Mouse (Mus musculus): ENCODE measurements around the gene Nutm1. TPM values are rescaled to one million over a fixed set of nuclear protein-coding genes. Genes with fewer than 3 reads are reported as not detected.

Gene Nutm1
- not detected for polyA plus RNA-seq (2014; fragmentation: Illumina TruSeq; extraction: RNeasy Lipid Tissue Mini Kit (QIAGEN cat#74804); ENCODE audit: low read depth, low replicate concordance)

GRCm38 (mm10) chr2:112259241-112259962, at the start of gene Nutm1:
Gene Nutm1 (minus strand): TSS chr2:112259291.

GRCm38 (mm10) chr2:112266242-112266592, 7.1 kb upstream of the Nutm1 start, which contains the start of gene Gm21985:
Gene Gm21985 (plus strand): TSS chr2:112266314.

DNA sequence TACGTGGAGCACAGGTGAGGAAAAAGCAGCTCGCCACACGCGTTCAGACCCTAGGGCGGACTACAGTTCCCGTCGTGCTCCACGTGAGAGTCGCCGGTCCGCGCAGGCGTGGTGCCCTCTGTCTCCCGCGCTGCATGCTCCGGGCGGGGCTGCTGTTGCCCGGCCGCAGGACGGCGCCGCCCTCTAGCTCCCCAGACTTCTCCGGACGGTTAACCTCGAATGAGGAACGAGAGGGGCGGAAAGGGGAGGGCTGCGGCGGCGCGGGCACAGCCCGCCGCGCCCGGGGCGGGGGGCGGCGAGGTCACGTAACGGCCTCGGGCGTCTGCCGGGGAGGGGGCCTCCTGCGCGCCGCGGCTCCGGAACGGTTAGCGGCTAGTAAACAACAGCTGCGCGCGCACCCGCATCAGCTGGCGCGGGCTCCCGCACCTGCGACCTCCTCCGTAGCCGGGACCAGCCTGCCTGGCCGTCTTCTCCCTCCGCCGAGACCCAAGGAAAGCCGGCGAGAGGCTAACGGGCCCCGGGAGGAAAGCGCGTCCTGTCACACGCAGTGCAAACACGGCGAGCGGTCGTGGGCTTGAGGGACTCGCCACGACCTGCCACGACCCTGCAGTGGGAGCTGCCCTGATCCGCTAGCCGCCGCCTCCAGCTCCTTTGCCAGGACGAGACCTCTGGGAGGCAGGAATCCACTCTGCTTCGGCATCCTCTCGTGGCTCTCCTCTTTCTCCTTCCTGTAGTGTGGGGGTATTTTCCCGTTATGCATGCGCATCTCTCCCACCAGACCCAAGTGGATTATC, 6.6 kb upstream of the Nutm1 start, which contains the start of gene Slc12a6:
TSS of gene Slc12a6 (plus strand) at position 378 of the 794 bp plus-strand sequence.

DNA sequence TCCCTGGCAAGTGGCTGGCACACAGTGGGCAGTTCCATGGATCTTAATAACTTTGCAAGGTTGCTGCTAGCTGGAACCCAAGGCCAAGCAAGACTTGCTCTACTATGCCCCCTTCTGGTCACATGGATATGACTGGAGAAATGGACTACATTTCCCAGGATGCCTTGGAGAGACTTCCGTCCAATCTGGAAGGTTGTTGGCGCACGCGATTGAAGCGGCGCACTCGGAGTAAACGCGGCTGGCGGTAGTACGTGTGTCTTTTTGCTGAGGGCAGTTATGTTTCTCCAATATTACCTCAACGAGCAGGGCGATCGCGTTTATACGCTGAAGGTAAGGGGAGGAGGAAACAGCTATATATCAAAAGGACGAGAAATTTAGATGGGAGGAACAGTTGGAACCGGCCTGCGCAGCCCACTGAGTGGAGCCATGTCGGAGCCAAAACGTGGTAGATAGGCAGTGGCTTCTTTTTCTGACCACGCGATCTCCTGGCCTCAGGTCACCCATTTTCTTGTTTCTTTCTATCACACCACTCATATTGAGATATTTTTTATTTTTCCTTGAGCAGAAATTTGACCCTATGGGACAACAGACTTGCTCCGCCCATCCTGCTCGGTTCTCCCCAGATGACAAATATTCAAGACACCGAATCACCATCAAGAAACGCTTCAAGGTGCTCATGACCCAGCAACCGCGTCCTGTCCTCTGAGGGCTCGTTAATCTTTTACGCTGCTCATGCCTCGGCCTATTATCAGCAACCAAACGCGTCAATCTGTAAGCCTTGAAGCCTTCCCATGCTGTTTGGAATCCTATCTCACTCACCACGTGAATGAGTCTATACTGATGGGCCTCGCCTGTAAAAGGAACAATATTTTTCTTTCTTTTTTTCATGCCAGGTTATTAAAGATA, 2.9 kb upstream of the Nutm1 start, which contains the start of gene Nop10:
TSS of gene Nop10 (plus strand) at position 179 of the 906 bp plus-strand sequence.

DNA sequence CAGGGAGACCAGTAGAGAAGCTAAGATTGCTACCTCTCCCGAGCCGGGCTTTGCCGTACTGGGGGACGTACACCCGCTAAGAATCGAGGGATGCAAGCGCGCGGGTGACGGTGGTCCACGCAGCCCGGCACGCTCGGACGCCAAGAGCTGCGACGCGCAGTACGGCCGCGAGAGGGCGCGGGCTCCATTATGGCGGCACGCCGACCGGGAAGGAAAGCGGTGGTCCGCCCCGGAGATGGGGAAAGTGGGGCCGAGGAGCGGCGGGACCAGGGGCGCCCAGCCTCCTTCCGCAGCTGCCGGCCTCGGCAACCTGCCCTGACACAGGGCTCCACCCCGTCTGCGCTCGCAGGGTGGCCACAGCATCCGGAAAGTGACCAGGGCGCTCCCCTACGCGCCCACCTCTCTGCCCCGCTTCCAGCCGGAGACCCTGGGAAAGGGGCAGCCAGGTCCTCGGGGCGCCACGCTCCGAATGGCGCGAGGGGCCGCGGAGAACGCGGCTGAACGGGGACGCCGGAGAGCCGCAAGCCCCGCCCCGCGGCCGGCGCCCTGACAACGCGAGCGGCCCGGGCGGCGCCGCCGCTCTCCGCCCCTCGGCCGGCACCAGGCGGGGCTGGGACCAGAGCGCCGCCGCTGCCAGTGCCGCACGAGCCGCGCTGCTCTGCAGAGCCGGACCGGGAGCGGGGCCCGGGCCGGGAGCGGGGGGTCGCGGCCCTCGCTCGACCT, 19.7 kb downstream of the Nutm1 start, which contains the start of gene Lpcat4:
TSS of gene Lpcat4 (plus strand) at position 257 of the 723 bp plus-strand sequence.

Other genes starting within 250 kb of the Nutm1 start
- gene Olfr1310, start 246.6 kb downstream of the Nutm1 start, polyA plus RNA-seq (2014; fragmentation: Illumina TruSeq; extraction: RNeasy Lipid Tissue Mini Kit (QIAGEN cat#74804); ENCODE audit: low read depth, low replicate concordance), result not detected
- not detected for gene Olfr1311, start 234.9 kb downstream of the Nutm1 start, polyA plus RNA-seq (2014; fragmentation: Illumina TruSeq; extraction: RNeasy Lipid Tissue Mini Kit (QIAGEN cat#74804); ENCODE audit: low read depth, low replicate concordance)
- not detected for gene Olfr1312, start 209.1 kb downstream of the Nutm1 start, polyA plus RNA-seq (2014; fragmentation: Illumina TruSeq; extraction: RNeasy Lipid Tissue Mini Kit (QIAGEN cat#74804); ENCODE audit: low read depth, low replicate concordance)
- gene Olfr1313, start 181.4 kb downstream of the Nutm1 start, polyA plus RNA-seq (2014; fragmentation: Illumina TruSeq; extraction: RNeasy Lipid Tissue Mini Kit (QIAGEN cat#74804); ENCODE audit: low read depth, low replicate concordance), result not detected
- gene Olfr1314, start 162.5 kb downstream of the Nutm1 start, polyA plus RNA-seq (2014; fragmentation: Illumina TruSeq; extraction: RNeasy Lipid Tissue Mini Kit (QIAGEN cat#74804); ENCODE audit: low read depth, low replicate concordance), result not detected
- not detected for gene Olfr1315-ps1, start 143.9 kb downstream of the Nutm1 start, polyA plus RNA-seq (2014; fragmentation: Illumina TruSeq; extraction: RNeasy Lipid Tissue Mini Kit (QIAGEN cat#74804); ENCODE audit: low read depth, low replicate concordance)
- gene Olfr1316, start 124.3 kb downstream of the Nutm1 start, polyA plus RNA-seq (2014; fragmentation: Illumina TruSeq; extraction: RNeasy Lipid Tissue Mini Kit (QIAGEN cat#74804); ENCODE audit: low read depth, low replicate concordance), result not detected
- not detected for gene Olfr1317, start 119.0 kb downstream of the Nutm1 start, polyA plus RNA-seq (2014; fragmentation: Illumina TruSeq; extraction: RNeasy Lipid Tissue Mini Kit (QIAGEN cat#74804); ENCODE audit: low read depth, low replicate concordance)
- gene Olfr1318, start 105.1 kb downstream of the Nutm1 start, polyA plus RNA-seq (2014; fragmentation: Illumina TruSeq; extraction: RNeasy Lipid Tissue Mini Kit (QIAGEN cat#74804); ENCODE audit: low read depth, low replicate concordance), result not detected
- gene Lpcat4, start 19.8 kb downstream of the Nutm1 start, polyA plus RNA-seq (2014; fragmentation: Illumina TruSeq; extraction: RNeasy Lipid Tissue Mini Kit (QIAGEN cat#74804); ENCODE audit: low read depth, low replicate concordance), result not detected
- gene Nop10, start 2.6 kb upstream of the Nutm1 start, polyA plus RNA-seq (2014; fragmentation: Illumina TruSeq; extraction: RNeasy Lipid Tissue Mini Kit (QIAGEN cat#74804); ENCODE audit: low read depth, low replicate concordance), result 59.7 TPM
- 55.3 TPM for gene Slc12a6, start 6.5 kb upstream of the Nutm1 start, polyA plus RNA-seq (2014; fragmentation: Illumina TruSeq; extraction: RNeasy Lipid Tissue Mini Kit (QIAGEN cat#74804); ENCODE audit: low read depth, low replicate concordance)
- 4.4 TPM for gene Gm21985, start 7.0 kb upstream of the Nutm1 start, polyA plus RNA-seq (2014; fragmentation: Illumina TruSeq; extraction: RNeasy Lipid Tissue Mini Kit (QIAGEN cat#74804); ENCODE audit: low read depth, low replicate concordance)
- gene Emc4, start 108.7 kb upstream of the Nutm1 start, polyA plus RNA-seq (2014; fragmentation: Illumina TruSeq; extraction: RNeasy Lipid Tissue Mini Kit (QIAGEN cat#74804); ENCODE audit: low read depth, low replicate concordance), result 100.0 TPM
- gene Katnbl1, start 119.9 kb upstream of the Nutm1 start, polyA plus RNA-seq (2014; fragmentation: Illumina TruSeq; extraction: RNeasy Lipid Tissue Mini Kit (QIAGEN cat#74804); ENCODE audit: low read depth, low replicate concordance), result 55.7 TPM
- gene Emc7, start 195.7 kb upstream of the Nutm1 start, polyA plus RNA-seq (2014; fragmentation: Illumina TruSeq; extraction: RNeasy Lipid Tissue Mini Kit (QIAGEN cat#74804); ENCODE audit: low read depth, low replicate concordance), result 97.9 TPM
- gene Chrm5, start 221.5 kb upstream of the Nutm1 start, polyA plus RNA-seq (2014; fragmentation: Illumina TruSeq; extraction: RNeasy Lipid Tissue Mini Kit (QIAGEN cat#74804); ENCODE audit: low read depth, low replicate concordance), result not detected
- gene Aven, start 233.7 kb upstream of the Nutm1 start, polyA plus RNA-seq (2014; fragmentation: Illumina TruSeq; extraction: RNeasy Lipid Tissue Mini Kit (QIAGEN cat#74804); ENCODE audit: low read depth, low replicate concordance), result 7.1 TPM

Measured in adrenal gland, adult 10 weeks (tissue).